Mouse (Mus musculus): ENCODE measurements around the gene Srgap1.

GRCm38 (mm10) chr10:121756677-121757076, 290.4 kb downstream of the Srgap1 start:
- TF ChIP-seq GATA1 (IDR thresholded peaks at IDR 0.05; ENCODE audit: borderline replicate concordance, low read length) (no peak), CTCF (IDR thresholded peaks at IDR 0.05; ENCODE audit: low read depth, low read length) (no peak), TAL1 (conservative IDR thresholded peaks at IDR 0.05; ENCODE audit: low read depth, low read length) (no peak), POLR2AphosphoS5 (IDR thresholded peaks at IDR 0.05; ENCODE audit: insufficient replicate concordance, low read depth, low read length) (no peak)

Data from G1E (cell line).